Mouse (Mus musculus): ENCODE results near the gene Lypla2.
"Not testable (repeated sequence)": the region's sequence is repeated elsewhere in the genome, so short reads cannot be mapped to it uniquely, and the experiment has no call there.

The Lypla2 gene

DNA sequence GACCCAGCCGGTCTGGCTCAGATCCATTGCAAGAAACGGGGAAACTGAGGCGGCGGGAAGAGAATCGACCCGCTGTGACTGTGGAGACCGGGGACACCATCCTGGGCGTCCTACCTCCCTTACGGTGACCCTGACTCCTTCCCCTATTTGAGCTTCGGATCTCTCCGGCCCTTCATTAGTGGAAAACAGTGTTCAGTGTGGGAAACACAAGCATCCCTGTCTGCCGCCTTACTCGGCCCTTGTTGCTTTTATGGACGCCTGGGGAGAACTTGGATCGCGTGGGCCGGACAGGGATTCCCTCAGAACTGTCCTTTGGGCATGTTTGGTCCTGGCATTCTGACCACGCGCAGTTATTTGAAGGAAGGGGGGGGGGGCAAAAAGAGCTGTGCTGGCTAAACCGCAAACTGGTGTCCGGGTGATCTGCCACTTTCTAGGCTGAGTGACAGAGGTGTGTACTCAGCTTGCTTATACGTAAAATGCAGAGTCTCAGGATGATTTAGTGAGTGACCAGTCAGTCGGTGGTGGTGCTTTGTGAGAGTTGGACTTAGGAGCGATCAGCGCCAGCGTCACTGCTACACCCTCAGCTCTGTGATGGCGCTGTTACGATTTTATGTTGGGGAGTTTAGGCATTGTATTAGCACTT is 25.6 kb downstream of the Lypla2 start:
- no peak for DNase-seq

DNA sequence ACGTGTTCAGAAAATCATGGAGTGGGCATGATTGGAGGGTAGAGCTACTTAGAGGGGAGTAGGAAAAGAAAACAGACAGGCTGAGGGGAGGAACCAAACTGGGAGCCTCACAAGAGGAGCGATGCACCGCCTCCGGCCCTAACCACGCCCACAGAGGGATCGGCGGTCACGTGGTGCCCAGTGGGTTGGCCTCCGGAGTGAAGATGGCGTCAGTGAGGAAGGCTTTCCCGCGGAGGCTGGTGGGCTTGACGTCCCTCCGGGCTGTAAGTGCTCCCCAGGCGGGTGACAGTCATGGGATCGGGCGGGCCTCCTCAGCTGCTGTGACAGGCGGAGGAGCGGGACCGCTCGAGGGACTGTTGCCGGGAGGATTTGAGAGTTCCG is 26.2 kb downstream of the Lypla2 start, which contains the start of gene Hmgcl:
TSS of gene Hmgcl (plus strand) at position 171 of the 381 bp plus-strand sequence.
- peak; percentile 99 for DNase-seq

- no peak for DNase-seq
Observed at GRCm38 (mm10) chr4:135945706-135946105, 26.7 kb downstream of the Lypla2 start.

DNA sequence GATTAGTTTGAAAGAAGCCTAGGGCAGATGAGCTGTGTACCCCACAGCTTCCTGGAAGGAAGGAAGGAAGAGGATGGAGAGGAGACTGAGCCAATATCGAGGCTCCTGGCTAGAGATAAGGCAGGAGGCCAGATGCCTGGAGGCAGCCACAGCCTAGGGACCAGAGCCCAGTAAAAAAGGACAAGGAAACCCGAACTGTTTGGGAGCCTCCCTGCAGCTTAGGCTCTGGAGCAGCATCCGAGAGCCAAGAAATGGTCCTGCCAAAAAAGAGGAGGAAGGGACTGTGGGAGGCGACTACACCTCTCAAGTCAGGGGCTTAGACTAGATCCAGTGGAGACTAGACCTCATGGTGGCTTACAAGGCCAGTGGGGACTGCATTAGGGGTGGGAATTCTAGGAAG is 29.0 kb downstream of the Lypla2 start:
- DNase-seq: no peak

GRCm38 (mm10) chr4:135942193-135942592 is 30.2 kb downstream of the Lypla2 start:
- DNase-seq: no peak

- DNase-seq: not testable (repeated sequence)
Observed at GRCm38 (mm10) chr4:135941026-135941425, 31.4 kb downstream of the Lypla2 start.

DNA sequence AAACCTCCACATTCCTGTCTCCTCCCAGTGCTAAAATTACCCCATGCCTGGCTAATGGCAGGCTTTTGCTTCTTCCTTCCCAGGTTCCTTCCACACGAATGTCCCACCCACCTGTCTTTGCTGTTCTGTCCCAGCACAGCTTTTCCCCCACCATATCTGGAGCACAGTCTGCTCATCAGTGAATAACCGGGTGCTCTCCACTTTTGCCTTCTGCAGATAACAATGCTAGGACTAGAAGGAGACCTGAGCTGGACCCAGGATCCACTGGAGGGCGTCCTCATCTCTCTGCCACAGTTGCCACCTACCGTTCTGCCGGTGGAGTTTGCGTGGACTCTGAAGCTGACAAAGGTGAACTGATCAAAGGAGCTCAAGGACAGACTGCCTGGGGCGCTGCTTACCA is 33.6 kb downstream of the Lypla2 start:
- no peak for DNase-seq

DNA sequence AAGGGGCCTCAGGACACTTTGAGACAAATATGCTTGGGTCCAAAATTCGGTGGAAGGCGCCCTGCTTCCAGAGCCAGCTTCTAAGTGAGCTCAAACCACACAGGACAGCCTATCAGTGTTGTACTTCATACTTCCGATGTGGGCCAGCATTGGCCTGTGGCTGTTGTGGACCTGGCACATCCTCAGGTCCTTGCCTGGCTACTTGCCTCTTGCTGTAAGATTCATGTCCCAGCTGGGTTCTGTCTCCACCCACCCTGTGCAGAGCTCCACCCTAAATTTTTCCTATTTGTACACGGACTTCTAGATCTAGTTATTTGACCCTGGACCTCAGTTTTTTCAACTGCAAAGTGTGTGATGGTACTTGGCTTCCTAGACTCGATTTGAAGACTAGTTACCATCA is 36.9 kb downstream of the Lypla2 start:
- DNase-seq: peak; percentile 75

DNA sequence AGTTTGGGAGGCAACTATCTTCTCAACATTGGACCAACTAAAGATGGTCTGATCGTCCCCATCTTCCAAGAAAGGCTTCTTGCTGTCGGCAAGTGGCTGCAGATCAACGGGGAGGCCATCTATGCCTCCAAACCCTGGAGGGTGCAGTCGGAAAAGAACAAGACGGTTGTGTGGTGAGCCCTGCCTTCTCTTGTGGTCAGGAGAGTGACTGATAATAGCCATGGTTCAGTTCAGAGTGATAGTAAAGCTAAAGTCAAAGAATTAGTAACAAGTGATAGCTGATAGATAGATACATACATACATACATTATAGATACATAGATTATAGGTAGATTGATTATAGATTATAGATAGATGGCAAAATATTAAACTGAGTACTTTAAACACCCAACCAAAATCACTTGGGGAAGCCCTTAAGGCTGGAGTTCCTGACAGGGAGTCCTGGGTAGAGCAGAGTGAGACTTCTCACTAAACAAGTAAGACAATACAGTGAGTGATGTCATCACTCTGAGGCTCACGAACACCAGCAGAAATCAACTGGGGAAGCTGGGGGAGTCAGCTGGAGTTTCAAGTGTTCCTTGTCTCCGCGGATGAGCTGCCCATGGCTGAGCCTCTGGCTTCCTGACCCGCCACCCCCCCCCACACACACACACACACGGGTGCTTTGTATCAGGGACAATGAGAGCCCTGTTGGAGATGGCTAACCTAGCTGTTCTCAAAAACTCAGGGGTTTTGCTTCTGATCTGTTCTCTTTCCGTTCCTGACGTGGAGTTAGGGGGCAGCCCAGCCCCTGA is 37.5 kb downstream of the Lypla2 start:
- no peak for DNase-seq

DNA sequence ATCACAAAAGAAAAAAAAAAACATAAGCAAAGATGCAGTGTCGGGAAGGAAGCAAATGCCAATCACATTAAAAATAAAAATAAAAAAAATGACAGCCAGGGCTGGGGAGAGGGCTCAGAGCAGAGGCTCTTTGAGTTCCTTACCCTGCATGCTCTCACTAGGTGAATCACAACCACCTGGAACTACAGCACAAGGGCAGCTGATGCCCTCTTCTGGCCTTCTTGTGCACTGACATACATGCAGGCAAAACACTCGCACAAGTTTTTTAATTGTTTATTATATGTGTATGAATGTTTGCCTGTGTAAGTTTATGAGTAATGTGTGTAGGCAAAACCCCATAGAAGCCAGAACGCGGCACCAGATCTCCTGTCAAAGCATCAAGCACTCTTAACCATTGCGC is 40.6 kb downstream of the Lypla2 start:
- peak; percentile 44 for DNase-seq

DNA sequence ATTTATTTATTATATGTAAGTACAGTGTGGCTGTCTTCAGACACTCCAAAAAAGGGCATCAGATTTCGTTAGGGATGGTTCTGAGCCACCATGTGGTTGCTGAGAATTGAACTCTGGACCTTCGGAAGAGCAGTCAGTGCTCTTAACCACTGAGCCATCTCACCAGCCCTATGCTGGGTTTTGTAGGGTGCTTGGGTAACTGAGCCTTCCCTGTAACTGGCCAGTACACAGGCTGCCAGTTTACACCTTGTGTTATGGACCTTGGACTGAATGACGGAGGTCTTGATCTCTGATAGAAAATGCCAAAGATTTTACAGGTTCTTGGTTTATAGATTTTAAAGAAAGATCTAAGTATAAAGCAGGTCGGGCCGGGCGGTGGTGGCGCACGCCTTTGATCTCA is 42.2 kb downstream of the Lypla2 start:
- no peak for DNase-seq

DNA sequence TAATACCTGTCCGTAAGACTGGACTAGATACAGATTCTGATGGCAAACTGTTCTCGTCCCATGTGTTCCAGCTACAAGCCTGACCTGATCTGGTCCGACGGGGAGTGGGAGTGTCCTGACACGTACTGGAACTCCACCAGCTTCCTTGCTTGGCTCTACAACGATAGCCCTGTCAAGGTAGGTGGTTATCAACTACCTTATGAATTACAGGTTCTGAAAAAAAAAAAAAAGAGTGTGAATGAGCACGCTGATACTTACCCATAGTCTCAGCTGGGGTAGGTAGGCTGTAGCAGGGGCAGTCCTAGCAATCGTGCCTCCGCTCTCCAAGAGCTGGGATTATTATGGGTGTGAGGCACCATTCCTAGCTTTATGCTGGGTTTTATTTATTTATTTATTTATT is 42.6 kb downstream of the Lypla2 start:
- DNase-seq: no peak

- DNase-seq: no peak
Observed at GRCm38 (mm10) chr4:135929405-135929804, 43.0 kb downstream of the Lypla2 start.

- DNase-seq: no peak
Observed at GRCm38 (mm10) chr4:135928376-135928775, 44.0 kb downstream of the Lypla2 start.

GRCm38 (mm10) chr4:135926861-135927260 is 45.6 kb downstream of the Lypla2 start:
- DNase-seq: no peak

GRCm38 (mm10) chr4:135926195-135926808 is 46.1 kb downstream of the Lypla2 start:
- no peak for DNase-seq

DNA sequence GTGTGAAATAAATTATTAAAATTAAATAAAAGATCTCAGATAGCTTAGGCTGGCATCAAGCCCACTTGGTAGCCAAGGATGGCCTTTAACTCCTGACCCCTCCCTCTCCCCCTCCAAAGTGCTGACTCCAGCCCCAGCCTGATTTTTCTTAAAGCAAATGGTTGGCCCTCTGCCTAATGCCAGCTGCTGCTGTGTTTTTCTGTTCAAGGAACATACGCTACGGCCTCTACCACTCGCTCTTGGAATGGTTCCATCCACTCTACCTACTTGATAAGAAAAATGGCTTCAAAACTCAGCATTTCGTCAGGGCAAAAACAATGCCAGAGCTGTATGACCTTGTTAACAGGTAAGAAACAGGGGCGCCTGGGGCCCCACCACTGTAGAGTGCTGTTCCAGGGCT is 47.1 kb downstream of the Lypla2 start:
- peak; percentile 30 for DNase-seq

- DNase-seq: no peak
Observed at GRCm38 (mm10) chr4:135924418-135924817, 48.0 kb downstream of the Lypla2 start.

DNA sequence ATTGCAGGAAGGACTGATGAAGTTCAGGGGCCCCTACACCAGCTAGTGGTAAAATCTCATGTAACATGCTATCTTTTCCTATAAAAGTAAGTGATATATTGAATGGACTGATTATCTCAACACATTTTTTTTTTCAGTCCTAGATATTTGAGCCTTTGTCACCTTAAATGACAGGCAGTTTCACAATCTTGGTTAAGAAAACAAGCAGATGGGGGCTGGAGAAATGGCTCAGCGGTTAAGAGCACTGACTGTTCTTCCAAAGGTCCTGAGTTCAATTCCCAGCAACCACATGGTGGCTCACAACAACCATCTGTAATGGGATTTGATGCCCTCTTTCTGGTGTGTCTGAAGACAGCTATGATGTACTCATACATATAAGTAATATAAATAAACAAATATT is 50.2 kb downstream of the Lypla2 start:
- DNase-seq: no peak

DNA sequence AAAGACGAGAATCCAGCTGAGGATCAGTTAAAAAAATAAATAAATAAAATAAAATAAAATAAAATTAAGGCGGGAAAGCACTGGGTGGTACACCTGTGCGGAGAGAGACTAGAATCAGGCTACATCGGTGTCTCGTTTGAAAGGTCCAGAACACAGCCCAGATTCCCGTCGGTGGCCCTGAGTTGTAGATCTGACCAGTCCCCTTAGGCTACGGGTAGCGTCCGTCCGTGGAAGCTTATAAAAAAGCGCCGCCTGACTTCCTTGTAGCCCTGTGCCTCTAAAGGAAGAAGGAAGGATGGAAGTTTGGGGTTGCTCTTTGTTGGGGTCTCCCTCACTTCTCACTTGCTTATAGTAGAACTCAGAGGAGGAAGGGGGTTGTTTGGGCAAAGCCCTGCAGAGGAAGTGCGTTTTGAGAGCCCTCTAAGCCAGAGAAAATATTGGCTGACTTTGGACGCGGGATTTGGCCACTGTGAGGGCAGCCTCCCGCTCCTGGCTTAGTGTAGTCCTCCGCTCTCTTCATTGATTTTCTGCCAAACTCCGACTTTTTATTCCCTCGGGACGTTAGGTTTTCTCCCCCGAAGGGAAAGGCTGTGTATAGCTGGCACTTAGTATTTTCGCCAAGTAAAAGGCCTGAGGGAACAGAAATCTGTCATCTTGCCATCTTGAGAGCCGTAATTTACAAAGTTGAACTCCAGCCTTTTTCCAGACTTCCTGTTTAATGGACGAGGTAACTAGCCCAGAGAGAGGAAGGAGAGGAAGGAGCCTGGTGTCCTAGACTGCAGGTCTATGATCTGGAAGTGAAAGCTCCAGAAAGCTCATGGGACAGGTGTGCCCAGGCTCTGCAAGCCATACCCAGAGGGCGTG is 50.9 kb downstream of the Lypla2 start:
- peak; percentile 28 for DNase-seq

DNA sequence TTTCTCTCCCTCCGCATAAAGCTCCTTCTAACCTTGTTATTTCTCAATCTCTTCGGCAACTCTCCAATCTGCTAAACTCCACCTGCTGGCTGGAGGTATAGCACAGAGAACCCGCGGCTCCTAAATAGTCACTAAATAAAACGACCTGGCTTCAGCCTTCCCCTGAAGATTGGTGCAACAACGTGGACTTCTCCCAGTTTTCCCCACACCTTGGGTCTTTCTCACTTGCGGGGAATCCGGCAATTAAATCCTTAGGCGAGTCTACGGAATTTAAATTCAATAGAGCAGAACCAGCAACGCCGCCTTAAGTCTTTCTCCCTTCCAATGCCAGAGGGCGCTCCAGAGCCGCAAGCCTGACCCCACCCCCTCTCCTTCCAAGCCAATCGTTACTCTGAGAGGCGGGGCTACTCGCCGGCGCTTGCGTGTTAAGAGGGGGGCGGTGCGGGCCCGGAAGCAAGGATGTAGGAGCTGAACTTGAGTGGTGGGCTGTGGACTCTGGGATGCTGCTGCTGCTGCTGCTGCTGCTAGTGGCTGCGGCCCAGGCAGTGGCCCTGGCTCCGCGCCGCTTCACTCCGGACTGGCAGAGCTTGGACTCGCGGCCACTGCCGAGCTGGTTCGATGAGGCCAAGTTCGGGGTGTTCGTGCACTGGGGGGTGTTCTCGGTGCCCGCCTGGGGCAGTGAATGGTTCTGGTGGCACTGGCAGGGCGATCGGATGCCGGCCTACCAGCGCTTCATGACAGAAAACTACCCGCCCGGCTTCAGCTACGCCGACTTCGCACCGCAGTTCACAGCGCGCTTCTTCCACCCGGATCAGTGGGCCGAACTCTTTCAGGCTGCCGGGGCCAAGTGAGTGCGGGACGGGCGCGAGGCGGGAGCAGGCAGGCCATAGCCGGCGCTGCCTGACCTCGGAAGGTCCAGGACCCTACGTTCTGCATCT is 51.9 kb downstream of the Lypla2 start, which contains the start of gene Fuca1:
TSS of gene Fuca1 (plus strand) at position 432 of the 938 bp plus-strand sequence.
- DNase-seq: peak; percentile 98

DNA sequence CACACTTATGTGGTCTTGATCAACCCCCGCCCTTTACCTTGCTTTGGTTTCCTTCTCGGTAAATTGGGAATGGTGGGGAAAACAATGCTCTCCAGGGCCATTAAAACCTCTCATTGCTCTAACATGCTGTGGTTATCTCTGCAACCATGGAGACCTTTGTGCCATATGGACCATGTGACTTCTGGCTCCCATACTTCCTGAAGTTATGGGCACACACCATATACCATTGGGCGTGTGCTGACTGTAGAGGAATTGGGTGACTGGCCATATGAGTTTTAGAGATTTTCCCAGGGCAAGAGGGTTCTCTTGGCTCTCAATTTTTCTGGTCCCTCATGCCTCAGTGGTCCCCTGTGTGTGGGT is 53.2 kb downstream of the Lypla2 start:
- no peak for DNase-seq

All from lung, postnatal 10 days (tissue).